Mouse (Mus musculus): ENCODE results near the gene Psmb6.

- TF ChIP-seq ZNF384 (IDR thresholded peaks at IDR 0.05; ENCODE audit: low read depth, low read length) (no peak), MAFK (IDR thresholded peaks at IDR 0.05; ENCODE audit: insufficient read depth, low read depth, low read length) (no peak), ZC3H11A (IDR thresholded peaks at IDR 0.05; ENCODE audit: borderline replicate concordance, low read depth, low read length) (no peak)
Observed at GRCm38 (mm10) chr11:70506385-70506784, 18.8 kb upstream of the Psmb6 start.

All from ES-E14 (cell line).